Mouse (Mus musculus) gastrocnemius, adult 2 months (tissue): ENCODE measurements around the gene Asphd2. TPM values are rescaled to one million over a fixed set of nuclear protein-coding genes. Genes with fewer than 3 reads are reported as not detected.
"Not testable (repeated sequence)": the region's sequence is repeated elsewhere in the genome, so short reads cannot be mapped to it uniquely, and the experiment has no call there.

Experiments used
- DNase-seq: peaks from one replicate; pipeline ENCODE4 v3.0.0; 2022
- H3K27ac ChIP-seq: fragments of 200-600 bp; 2 replicates; pipeline ENCODE4 v1.8.1; 2022; ENCODE audit warnings: mild to moderate bottlenecking
- H3K4me3 ChIP-seq: fragments of 200-600 bp; 2 replicates; pipeline ENCODE4 v1.8.1; 2022; ENCODE audit warnings: mild to moderate bottlenecking, moderate library complexity
- CTCF ChIP-seq: fragments of 200-600 bp; IDR thresholded peaks from 2 replicates; pipeline ENCODE4 v1.8.1; 2022; ENCODE audit warnings: antibody characterized with exemption, mild to moderate bottlenecking, moderate library complexity
- intact Hi-C: fragments of 180-260 bp; cut with DNase I; formaldehyde crosslinking; loops from one replicate; pipeline ENCODE4 v1.15.1; 2025
- long read RNA-seq, 2 experiments: library from polyadenylated mRNA; stranded (forward); transcript quantifications; one replicate each; pipeline ENCODE4 v2.0.0; 2021
- total RNA-seq, 2 experiments: library from RNA; stranded (reverse); gene quantifications; 2 replicates each; pipeline ENCODE4 v1.2.3; 2021

Gene Asphd2
- under 1 TPM; 0.17 to 0.18 TPM for total RNA-seq
- long read RNA-seq, experiment 1, partial matches to known transcripts: 0 of 1 reads
- long read RNA-seq, experiment 1, other reads (novel, unspliced or antisense): 1 of 1 reads
- long read RNA-seq, experiment 2: 0 reads

GRCm38 (mm10) chr5:112394779-112395443, at the start of gene Asphd2:
Gene Asphd2, minus strand, starts transcription at chr5:112394866.
- no peak within 1 kb of the TSS for H3K27ac ChIP-seq
- peak; percentile 51 for DNase-seq
- TF ChIP-seq CTCF: no peak
- H3K4me3 ChIP-seq: peak within 1 kb of the TSS; percentile 68
- intact Hi-C loops: no loop called here

GRCm38 (mm10) chr5:112438535-112438934, 43.9 kb upstream of the Asphd2 start:
- Histone ChIP-seq H3K27ac (no peak overlapping the region), H3K4me3 (no peak overlapping the region)
- DNase-seq: no peak
- no peak for TF ChIP-seq CTCF
- intact Hi-C loops: no loop called here

GRCm38 (mm10) chr5:112433004-112433403, 38.3 kb upstream of the Asphd2 start:
- H3K27ac ChIP-seq: no peak overlapping the region
- peak; percentile 94 for TF ChIP-seq CTCF
- peak; percentile 67 for DNase-seq

GRCm38 (mm10) chr5:112432033-112432432, 37.4 kb upstream of the Asphd2 start:
- no peak for DNase-seq
- Histone ChIP-seq H3K27ac (no peak overlapping the region), H3K4me3 (no peak overlapping the region)
- no peak for TF ChIP-seq CTCF
- intact Hi-C loops: loop anchor here (2.0 kb wide), 1 partner anchor 647 kb away; no protein-coding TSS in a partner anchor

More at GRCm38 (mm10) chr5:112433004-112433403, 38.3 kb upstream of the Asphd2 start:
- H3K4me3 ChIP-seq: no peak overlapping the region
- intact Hi-C loops: loop anchor here (2.0 kb wide), 1 partner anchor 646 kb away; no protein-coding TSS in a partner anchor

GRCm38 (mm10) chr5:112431120-112431775, 36.6 kb upstream of the Asphd2 start:
- Histone ChIP-seq H3K4me3 (no peak overlapping the region), H3K27ac (no peak overlapping the region)
- intact Hi-C loops: no loop called here
- TF ChIP-seq CTCF: no peak
- no peak for DNase-seq

GRCm38 (mm10) chr5:112428944-112429343, 34.3 kb upstream of the Asphd2 start:
- Histone ChIP-seq H3K27ac (no peak overlapping the region), H3K4me3 (no peak overlapping the region)
- DNase-seq: peak; percentile 62
- intact Hi-C loops: loop anchor here (1.0 to 10.0 kb wide), 2 partner anchors 189 to 214 kb away; no protein-coding TSS in a partner anchor
- peak; percentile 62 for TF ChIP-seq CTCF

GRCm38 (mm10) chr5:112427283-112427682, 32.6 kb upstream of the Asphd2 start:
- DNase-seq: peak; percentile 66
- intact Hi-C loops: loop anchor here (10.0 kb wide), 1 partner anchor 212 kb away; no protein-coding TSS in a partner anchor
- Histone ChIP-seq H3K4me3 (no peak overlapping the region), H3K27ac (no peak overlapping the region)
- TF ChIP-seq CTCF: peak; percentile 84

GRCm38 (mm10) chr5:112426635-112427034, 32.0 kb upstream of the Asphd2 start:
- no peak overlapping the region for H3K4me3 ChIP-seq
- DNase-seq: no peak
- H3K27ac ChIP-seq: no peak overlapping the region
- intact Hi-C loops: loop anchor here (10.0 kb wide), 1 partner anchor 212 kb away; no protein-coding TSS in a partner anchor
- TF ChIP-seq CTCF: no peak

- no peak for DNase-seq
- H3K4me3 ChIP-seq: no peak overlapping the region
Measured at GRCm38 (mm10) chr5:112419535-112419934, 24.9 kb upstream of the Asphd2 start.

GRCm38 (mm10) chr5:112418023-112418422, 23.4 kb upstream of the Asphd2 start:
- Histone ChIP-seq H3K4me3 (no peak overlapping the region), H3K27ac (no peak overlapping the region)
- no peak for TF ChIP-seq CTCF
- DNase-seq: no peak
- intact Hi-C loops: no loop called here

More at GRCm38 (mm10) chr5:112419535-112419934, 24.9 kb upstream of the Asphd2 start:
- no peak overlapping the region for H3K27ac ChIP-seq
- TF ChIP-seq CTCF: no peak
- intact Hi-C loops: no loop called here

- no peak for DNase-seq
- Histone ChIP-seq H3K4me3 (no peak overlapping the region), H3K27ac (no peak overlapping the region)
- no peak for TF ChIP-seq CTCF
- intact Hi-C loops: no loop called here
Measured at GRCm38 (mm10) chr5:112416673-112417072, 22.0 kb upstream of the Asphd2 start.

GRCm38 (mm10) chr5:112412781-112413180, 18.1 kb upstream of the Asphd2 start:
- H3K27ac ChIP-seq, H3K4me3 ChIP-seq, DNase-seq, intact Hi-C loops: not testable (repeated sequence)
